Comparison of ENCODE assay signal across 17 mouse cellular contexts in genomic region chr2:181391541-181391940, GRCm38 (mm10).
"Had no signal": no experiment of that assay in that cellular context is flagged by ENCODE, and none has a peak within 500 bp of the region (broad histone marks: within the 10 kb centered on the region; RNA-seq: fewer than 3 reads in every experiment).

No protein-coding gene starts in this region.

- H3K9me3 ChIP-seq: liver, embryonic 15.5 days; lung, embryonic 15.5 days; megakaryocyte, embryonic 14.5 days; midbrain, embryonic 13.5 days; midbrain, embryonic 15.5 days; neural tube, embryonic 12.5 days had no signal

- ATAC-seq: liver, postnatal 0 days; lung, postnatal 0 days had no signal

- DNase-seq: liver, postnatal 0 days; lung, adult 2 months; lung, postnatal 14 days; lung, postnatal 36 days; right cerebral cortex, postnatal 14 days; spleen, adult 18-20 months; thymus, adult 18-20 months; thymus, postnatal 14 days; thymus, postnatal 36 days had no signal

- H3K27ac ChIP-seq: liver, embryonic 15.5 days; lung, embryonic 15.5 days; macrophage; midbrain, embryonic 13.5 days; midbrain, embryonic 15.5 days; neural tube, embryonic 12.5 days had no signal

- H3K27me3 ChIP-seq: liver, embryonic 15.5 days; lung, embryonic 15.5 days; midbrain, embryonic 13.5 days; midbrain, embryonic 15.5 days; neural tube, embryonic 12.5 days had no signal

- H3K4me1 ChIP-seq: liver, embryonic 15.5 days; midbrain, embryonic 13.5 days; midbrain, embryonic 15.5 days; neural tube, embryonic 12.5 days had no signal

- H3K4me2 ChIP-seq: liver, embryonic 15.5 days; lung, embryonic 15.5 days; midbrain, embryonic 13.5 days; midbrain, embryonic 15.5 days; neural tube, embryonic 12.5 days had no signal

- H3K9ac ChIP-seq: liver, embryonic 15.5 days; liver, postnatal 0 days; lung, embryonic 15.5 days; midbrain, embryonic 13.5 days; midbrain, embryonic 15.5 days had no signal

- H3K4me3 ChIP-seq: liver, embryonic 15.5 days; lung, embryonic 15.5 days; megakaryocyte, embryonic 14.5 days; midbrain, embryonic 13.5 days; midbrain, embryonic 15.5 days; neural tube, embryonic 12.5 days had no signal
